Mouse (Mus musculus) cerebellum, postnatal 10 days (tissue): ENCODE data around the gene Ptges2.

Experiments used
- DNase-seq, 2 experiments: peaks; one replicate each; pipeline ENCODE4 v3.0.0; 2021; ENCODE audit warnings: mixed read lengths in 2 of 2

The Ptges2 gene

GRCm38 (mm10) chr2:32416556-32416955, 20.9 kb downstream of the Ptges2 start:
- no peak for DNase-seq

- no peak for DNase-seq
Observed at GRCm38 (mm10) chr2:32417486-32417885, 21.8 kb downstream of the Ptges2 start.

GRCm38 (mm10) chr2:32418430-32419151, 22.9 kb downstream of the Ptges2 start:
- DNase-seq = no peak

GRCm38 (mm10) chr2:32419359-32419758, 23.7 kb downstream of the Ptges2 start:
- peak in 1 of 2 experiments; percentile 21 for DNase-seq

GRCm38 (mm10) chr2:32420066-32420608, 24.4 kb downstream of the Ptges2 start:
- DNase-seq = no peak

GRCm38 (mm10) chr2:32420647-32421046, 25.0 kb downstream of the Ptges2 start:
- DNase-seq = no peak

DNA sequence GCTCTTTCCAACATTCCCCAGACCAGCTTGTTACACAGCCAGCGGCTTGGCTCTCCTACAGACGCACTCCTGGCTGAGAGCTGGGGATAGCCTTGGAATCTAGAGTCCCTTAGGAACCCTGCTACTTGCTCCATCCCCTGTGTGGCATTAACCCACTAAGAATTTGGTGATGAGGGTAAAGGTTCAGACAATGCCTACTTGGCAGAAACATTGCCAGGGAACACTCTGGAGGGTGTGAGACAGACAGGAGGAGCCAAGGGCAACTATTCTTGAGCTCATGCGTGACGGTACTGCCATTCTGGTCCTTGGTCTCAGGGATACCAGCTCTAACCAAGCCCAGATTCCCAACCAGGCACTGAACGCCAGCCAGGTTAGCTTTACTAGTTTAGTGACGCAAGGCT, 26.2 kb downstream of the Ptges2 start:
- DNase-seq = no peak

GRCm38 (mm10) chr2:32423481-32424331, 28.0 kb downstream of the Ptges2 start:
- peak; percentile 43 to 52 for DNase-seq

GRCm38 (mm10) chr2:32424796-32425195, 29.1 kb downstream of the Ptges2 start:
- DNase-seq = no peak

DNA sequence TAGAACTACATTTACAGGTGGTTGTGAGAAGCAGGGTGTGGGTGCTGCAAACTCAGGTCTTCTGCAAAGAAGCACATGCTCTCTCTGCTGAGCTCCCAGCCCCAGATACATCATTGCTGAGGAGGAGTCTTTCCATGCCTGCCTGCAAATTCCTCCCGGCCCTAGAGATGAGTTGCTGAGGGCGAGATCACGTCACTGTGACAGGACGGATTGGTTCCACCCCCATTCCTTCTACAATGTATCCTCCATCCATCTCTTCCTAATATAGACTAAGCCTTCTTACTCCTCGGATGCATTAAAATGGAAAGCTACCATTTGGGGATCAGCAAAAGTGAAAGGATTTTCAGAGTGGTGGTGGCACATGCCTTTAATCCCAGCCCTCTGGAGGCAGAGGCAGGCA, 29.9 kb downstream of the Ptges2 start:
- DNase-seq = no peak

GRCm38 (mm10) chr2:32426141-32426540, 30.4 kb downstream of the Ptges2 start:
- no peak for DNase-seq

DNA sequence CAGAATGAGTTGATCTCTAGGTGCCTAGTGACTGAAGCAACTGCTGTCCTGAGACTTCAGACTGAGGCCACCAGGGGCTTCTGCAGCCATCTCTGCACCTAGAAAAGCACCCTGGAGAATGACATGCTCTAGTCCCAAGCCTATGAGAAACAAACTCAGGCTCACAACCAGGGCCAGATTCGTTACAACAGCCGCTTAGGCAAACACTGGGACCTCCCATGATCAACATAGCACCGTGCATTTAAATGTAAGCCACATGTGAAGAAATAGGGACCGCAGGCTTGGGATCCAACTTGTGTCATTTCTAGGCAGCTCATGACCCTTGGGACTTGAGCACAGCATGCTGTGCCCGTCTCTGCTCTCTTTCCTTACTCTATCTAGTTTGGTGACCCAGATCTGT, 32.0 kb downstream of the Ptges2 start:
- DNase-seq = no peak

- no peak for DNase-seq
Observed at GRCm38 (mm10) chr2:32428262-32428722, 32.6 kb downstream of the Ptges2 start.

DNA sequence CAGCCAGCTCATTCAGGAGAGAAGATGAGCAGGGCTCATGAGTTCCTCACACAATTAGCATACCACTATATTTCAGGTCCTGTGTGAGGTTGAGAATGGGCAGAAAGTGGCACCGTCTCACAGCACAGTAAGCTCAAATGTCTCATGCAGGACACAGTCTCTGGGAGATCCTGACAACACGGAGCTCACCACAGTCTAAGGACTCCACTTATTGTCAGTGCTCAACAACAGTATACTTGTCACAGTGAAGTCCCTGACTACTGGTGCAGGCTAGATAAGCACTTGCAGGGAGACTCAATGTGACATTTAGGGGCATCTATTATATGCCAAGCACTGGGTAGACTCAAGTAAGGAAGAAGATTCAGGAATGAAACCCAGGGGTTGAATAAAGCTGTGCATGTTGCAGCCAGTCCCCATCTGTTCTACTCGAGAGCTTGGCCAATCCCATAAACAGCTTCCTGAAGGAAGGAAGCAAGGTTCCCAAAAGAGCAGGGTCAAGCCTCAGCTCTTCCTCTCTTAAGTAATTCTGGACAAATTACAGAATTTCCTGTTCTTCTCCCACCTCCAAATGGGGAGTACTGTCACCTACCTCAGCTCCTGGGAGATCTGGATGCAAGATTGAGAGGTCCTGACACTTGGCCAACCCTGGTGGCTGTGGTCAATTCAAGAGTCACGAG, 33.7 kb downstream of the Ptges2 start:
- DNase-seq = no peak

DNA sequence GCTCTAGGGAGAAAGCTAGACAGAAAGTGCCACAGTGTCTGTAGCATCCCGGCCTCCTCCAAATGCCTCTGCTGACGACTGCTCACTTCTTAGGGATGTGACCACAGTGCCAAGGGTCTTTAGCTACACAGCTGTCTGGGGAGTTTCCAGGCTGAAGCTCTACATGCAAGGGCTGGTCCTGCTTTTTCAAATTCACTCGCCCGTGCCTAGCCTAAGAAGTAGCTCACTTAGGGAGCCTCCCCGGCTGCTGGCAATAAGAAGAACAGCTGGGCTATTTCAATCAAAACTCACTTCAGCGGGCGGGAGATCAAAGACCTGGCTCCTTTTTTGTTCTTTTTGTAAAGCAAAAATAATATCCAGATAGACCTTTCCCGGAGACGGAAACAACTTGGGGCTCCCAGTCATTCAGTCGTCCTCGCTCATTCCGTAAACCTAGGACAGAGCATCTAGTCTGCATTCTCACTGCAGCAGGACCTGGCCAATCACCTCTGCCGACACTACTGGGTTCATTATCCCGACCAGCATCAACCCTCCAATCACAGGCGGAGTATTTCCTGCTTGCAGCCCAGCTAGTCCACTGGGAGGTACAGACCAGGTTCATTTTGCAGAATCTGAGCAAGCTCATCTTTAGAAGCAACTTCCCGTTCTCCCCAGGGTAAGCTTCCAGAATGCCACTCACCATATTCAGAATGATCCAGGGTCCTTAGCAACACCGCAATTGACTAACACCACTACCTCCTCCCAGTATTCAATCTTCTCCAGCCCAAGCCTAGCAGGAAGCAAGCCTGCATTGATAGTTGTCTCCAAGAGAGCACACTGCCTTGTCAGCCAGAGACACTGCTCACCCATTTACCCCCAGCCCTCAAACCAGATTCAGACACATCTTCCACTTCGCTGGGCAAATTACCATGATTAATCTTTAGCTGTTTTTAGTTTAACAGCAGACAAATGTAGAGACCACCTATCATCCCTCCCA, 35.3 kb downstream of the Ptges2 start:
- DNase-seq = peak; percentile 91 to 94

GRCm38 (mm10) chr2:32436686-32437372, 41.1 kb downstream of the Ptges2 start:
- DNase-seq = no peak

DNA sequence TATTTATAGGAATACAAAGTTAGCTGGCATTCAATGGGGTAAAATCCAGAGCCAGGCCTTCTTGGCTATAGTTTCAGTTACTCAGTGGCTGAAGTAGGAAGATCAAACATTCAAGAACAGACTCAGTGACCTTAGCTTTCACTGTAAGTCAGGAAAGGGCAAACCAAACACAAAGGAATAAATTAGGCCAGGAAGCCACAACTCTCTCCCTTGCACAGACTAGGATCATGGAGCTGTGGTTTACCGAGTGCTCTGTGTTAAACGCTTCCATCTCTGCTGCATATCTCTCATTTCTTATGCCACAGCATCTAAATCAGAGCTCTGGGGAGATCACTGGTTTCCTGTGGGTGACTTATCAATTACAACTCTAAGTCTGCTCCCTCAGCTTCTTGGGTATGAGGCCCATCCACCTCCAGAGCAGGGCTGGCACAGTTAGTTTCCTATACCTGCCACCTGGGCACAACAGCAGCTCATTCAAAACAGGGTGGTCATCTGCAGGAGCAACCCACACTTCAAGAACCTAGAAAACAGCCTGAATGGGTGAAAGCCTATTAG, 42.0 kb downstream of the Ptges2 start:
- no peak for DNase-seq

GRCm38 (mm10) chr2:32438733-32439132, 43.0 kb downstream of the Ptges2 start:
- DNase-seq = no peak

DNA sequence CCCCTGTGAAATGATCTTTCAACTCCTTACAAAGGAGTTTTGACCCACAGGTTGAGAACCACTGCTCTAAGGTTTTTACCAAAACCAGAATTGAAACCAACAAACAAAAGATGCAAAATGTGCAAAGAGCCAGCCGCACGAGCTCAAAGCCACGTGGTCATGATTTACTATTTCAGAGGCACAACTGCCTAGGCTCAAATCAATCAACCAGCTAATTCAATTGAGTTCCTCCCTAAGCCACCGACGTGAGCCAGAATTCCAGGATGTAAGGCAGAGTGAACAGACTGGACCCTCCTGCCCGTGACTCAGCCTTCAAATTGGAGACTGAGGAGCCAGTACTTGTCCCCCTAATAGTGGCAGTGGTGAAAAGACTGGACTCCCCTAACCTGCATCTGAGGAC, 43.5 kb downstream of the Ptges2 start:
- peak in 1 of 2 experiments; percentile 22 for DNase-seq

DNA sequence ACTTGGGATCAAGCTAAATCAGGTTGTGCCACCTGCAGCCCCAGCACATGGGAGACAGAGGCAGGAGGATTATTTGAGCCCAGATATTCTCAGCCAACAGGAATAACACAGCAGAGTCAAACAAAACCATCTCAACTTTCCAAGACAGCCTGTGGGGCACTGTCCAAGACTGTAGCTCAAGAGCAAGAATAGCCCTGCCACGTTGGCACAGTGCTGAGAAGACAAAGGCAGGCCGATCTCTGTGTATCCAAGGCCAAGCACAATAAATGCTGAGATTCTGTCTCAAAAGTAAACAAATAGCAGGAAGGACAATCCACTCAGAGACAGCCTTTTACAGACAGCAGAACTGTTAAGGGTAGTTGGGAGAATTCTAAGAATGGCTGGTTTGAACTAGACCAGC, 44.5 kb downstream of the Ptges2 start:
- DNase-seq = no peak

- DNase-seq = no peak
Observed at GRCm38 (mm10) chr2:32440632-32441031, 44.9 kb downstream of the Ptges2 start.
